Mouse (Mus musculus) heart, embryonic 12.5 days (tissue): ENCODE measurements around the gene Sdhaf3. TPM values are rescaled to one million over a fixed set of nuclear protein-coding genes. Genes with fewer than 3 reads are reported as not detected.
"Not testable (repeated sequence)": the region's sequence is repeated elsewhere in the genome, so short reads cannot be mapped to it uniquely, and the experiment has no call there.

Source experiments
- ATAC-seq: fragments of 200-750 bp; cut with Nextera tagmentation; 2 replicates; pipeline ENCODE4 v1.8.0; 2017; ENCODE audit warnings: moderate TSS enrichment, moderate library complexity; ENCODE audit not compliant: insufficient number of reproducible peaks, low FRiP score
- H3K27ac ChIP-seq: fragments of 300-500 bp; sonication (generic); 2 replicates; pipeline ENCODE4 v1.5.1; 2016; ENCODE audit warnings: mild to moderate bottlenecking, moderate library complexity; ENCODE audit not compliant: poor library complexity, severe bottlenecking
- H3K27me3 ChIP-seq: fragments of 300-500 bp; sonication (generic); replicated peaks from 2 replicates; pipeline ENCODE4 v1.6.1; 2016; ENCODE audit warnings: mild to moderate bottlenecking, moderate library complexity
- H3K36me3 ChIP-seq: fragments of 300-500 bp; sonication (generic); 2 replicates; pipeline ENCODE4 v1.6.1; 2016; ENCODE audit warnings: mild to moderate bottlenecking, moderate library complexity
- H3K4me1 ChIP-seq: fragments of 300-500 bp; sonication (generic); replicated peaks from 2 replicates; pipeline ENCODE4 v1.6.1; 2016; ENCODE audit warnings: mild to moderate bottlenecking
- H3K4me2 ChIP-seq: fragments of 300-500 bp; sonication (generic); 2 replicates; pipeline ENCODE4 v1.6.1; 2016; ENCODE audit warnings: mild to moderate bottlenecking, moderate library complexity
- H3K4me3 ChIP-seq: fragments of 300-500 bp; sonication (generic); 2 replicates; pipeline ENCODE4 v1.5.1; 2016; ENCODE audit warnings: mild to moderate bottlenecking
- H3K9ac ChIP-seq: fragments of 300-500 bp; sonication (generic); 2 replicates; pipeline ENCODE4 v1.6.1; 2016; ENCODE audit warnings: mild to moderate bottlenecking, moderate library complexity
- H3K9me3 ChIP-seq: fragments of 300-500 bp; sonication (generic); replicated peaks from 2 replicates; pipeline ENCODE4 v1.6.1; 2016; ENCODE audit warnings: mild to moderate bottlenecking, moderate library complexity
- WGBS: fragments of 180-500 bp; shearing (Covaris S2); methylation state at CpG from one replicate; pipeline ENCODE4 v1.1.7; 2016; 5-methylcytosine and 5-hydroxymethylcytosine counted together
- polyA plus RNA-seq: library from polyadenylated mRNA; unstranded; fragments of >200 nt; fragmentation: Nextera tagmentation; extraction: Ambion mirVana; gene quantifications from 2 replicates; pipeline ENCODE4 v1.2.1, GENCODE M21; 2016

Sdhaf3 gene
- polyA plus RNA-seq, 1 experiment from 2014 or later, result 5.2 TPM

DNA sequence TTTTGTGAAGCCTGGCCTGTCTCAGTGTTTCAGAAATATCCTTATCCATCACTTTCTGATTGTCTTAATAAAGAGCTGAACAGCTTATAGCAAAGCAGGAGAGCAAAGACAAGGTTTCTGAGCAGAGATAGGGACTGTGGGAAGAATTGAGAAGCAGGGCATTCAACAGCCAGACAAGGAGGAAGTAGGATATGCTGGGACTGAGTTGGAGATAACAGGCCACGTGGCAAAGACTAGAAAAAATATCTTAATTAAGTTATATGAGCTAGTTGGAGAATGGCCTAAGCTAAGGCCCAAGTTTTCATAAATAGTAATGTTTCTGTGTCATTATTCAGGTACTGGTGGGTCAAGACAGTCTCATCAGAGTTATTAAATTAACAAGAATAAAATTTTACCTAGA lies 8.2 kb upstream of the Sdhaf3 start:
- Histone ChIP-seq H3K36me3 (no peaks in the 10 kb centered on the region), H3K27me3 (no peaks in the 10 kb centered on the region), H3K4me1 (no peaks in the 10 kb centered on the region), H3K4me2 (no peak overlapping the region), H3K9ac (no peak overlapping the region), H3K4me3 (no peak overlapping the region), H3K27ac (no peak overlapping the region), H3K9me3 (no peaks in the 10 kb centered on the region)
- WGBS, result 12% methylated on average over 1 of the region's 1 CpGs
- no peak for ATAC-seq

DNA sequence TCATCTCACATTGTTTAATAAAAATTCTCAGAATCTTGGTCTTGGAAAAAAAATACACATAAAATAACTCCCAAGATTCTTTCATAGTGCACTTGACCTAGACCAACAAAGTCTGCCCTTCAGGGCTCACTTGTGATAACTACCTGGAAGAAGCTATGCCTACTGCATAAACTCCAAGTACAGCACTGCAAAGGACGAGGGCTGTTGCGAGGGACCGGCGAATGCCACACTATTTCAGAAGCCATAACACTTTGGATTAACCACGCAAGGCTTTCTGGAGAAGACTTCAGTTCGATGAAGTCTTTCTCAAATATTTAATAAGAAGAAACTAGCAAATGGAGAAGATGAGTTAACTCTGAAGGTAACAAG lies 425 bp upstream of the Sdhaf3 start:
- Histone ChIP-seq H3K4me3 (peak overlapping the region; percentile 72), H3K9me3 (no peaks in the 10 kb centered on the region), H3K4me2 (peak overlapping the region; percentile 76), H3K27ac (peak overlapping the region; percentile 47; the same call in 1 of the 2 replicates), H3K9ac (peak overlapping the region; percentile 13; the same call in 1 of the 2 replicates), H3K36me3 (no peaks in the 10 kb centered on the region), H3K4me1 (no peaks in the 10 kb centered on the region; the same call in 1 of the 2 replicates), H3K27me3 (0 out of 2 replicates have a peak, but pooled peaks cover 4% of the 10 kb centered on the region)
- no peak for ATAC-seq
- WGBS, result 50% methylated on average over 6 of the region's 6 CpGs

DNA sequence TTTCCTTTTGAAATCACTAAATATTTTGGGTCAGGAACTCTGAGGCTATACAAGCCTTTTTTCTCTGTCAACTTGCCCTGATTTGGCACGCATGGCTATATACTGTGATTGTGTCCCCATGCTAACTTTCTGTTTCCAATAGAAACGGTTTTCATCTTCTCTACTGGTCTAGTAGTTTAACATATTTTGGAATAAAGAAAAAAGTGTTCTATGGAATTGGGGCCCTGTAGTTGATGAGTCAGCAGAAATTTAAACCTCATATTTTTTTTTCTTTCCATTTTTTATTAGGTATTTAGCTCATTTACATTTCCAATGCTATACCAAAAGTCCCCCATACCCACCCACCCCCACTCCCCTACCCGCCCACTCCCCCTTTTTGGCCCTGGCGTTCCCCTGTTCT lies 3.4 kb downstream of the Sdhaf3 start:
- not testable (repeated sequence) for H3K27me3 ChIP-seq, H3K4me2 ChIP-seq, H3K27ac ChIP-seq, ATAC-seq, H3K9me3 ChIP-seq, H3K4me3 ChIP-seq, H3K4me1 ChIP-seq, H3K36me3 ChIP-seq, H3K9ac ChIP-seq
- WGBS, result 83% methylated on average over 2 of the region's 4 CpGs

DNA sequence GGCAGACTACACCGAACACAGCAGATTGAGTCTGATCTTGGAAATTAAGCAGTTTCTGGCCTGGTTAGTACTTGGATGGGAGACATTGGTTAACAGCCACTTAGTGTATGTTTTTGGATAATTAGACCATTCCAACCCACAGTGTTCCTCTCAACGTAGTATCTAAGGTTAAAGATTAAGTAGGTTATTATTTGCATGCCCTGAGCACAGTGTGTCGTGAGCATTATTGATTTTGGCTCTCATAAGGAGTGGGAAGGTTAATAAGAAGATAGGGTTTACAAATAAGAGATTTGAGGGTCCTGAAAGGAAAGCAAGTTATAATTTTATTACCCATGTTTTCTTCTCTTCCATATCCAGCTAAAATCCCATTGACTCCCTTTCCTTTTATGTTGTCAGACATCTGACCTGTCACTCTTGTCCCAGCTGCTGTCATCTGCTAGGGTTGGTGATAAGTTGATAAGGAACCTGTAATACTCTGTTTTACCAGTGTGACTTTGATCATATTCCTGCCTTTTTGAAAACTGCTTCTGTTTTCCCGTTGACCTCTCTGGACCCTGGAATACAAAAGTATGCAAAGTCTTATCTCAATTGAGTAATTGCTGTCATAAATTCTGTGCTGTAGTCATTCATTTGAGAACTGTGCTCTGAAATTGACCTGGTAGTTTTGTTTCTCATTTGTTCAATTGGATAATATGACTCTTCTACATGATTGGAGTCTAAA lies 41.6 kb downstream of the Sdhaf3 start:
- H3K4me3 ChIP-seq, result no peak overlapping the region
- no peaks in the 10 kb centered on the region for H3K4me1 ChIP-seq
- H3K27ac ChIP-seq, result no peak overlapping the region
- ATAC-seq, result no peak
- no peak overlapping the region for H3K4me2 ChIP-seq
- H3K27me3 ChIP-seq, result no peaks in the 10 kb centered on the region
- H3K9ac ChIP-seq, result no peak overlapping the region
- 68% methylated on average over 4 of the region's 4 CpGs for WGBS
- H3K36me3 ChIP-seq, result no peaks in the 10 kb centered on the region
- H3K9me3 ChIP-seq, result 0 out of 2 replicates have a peak, but pooled peaks cover 2% of the 10 kb centered on the region

DNA sequence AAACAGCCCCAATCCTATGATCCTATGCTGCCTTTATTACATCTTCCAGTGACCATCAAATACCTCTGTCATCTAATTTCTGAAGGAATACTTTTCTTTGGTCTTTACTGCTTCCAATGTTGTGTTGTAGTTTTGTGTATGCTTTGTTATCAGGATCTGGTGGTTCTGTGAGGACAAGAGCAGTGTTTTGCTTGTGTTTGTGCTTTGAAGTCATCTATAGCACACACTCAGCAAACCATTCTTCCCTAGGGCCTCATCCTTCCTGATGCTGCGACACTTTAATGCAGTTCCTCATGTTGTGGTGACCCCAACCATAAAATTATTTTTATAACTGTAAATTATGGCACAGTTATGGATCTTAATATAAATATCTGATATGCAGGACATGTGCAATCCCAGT lies 42.2 kb downstream of the Sdhaf3 start:
- Histone ChIP-seq H3K4me1 (no peaks in the 10 kb centered on the region), H3K36me3 (no peaks in the 10 kb centered on the region), H3K9me3 (0 out of 2 replicates have a peak, but pooled peaks cover 2% of the 10 kb centered on the region), H3K9ac (no peak overlapping the region), H3K27me3 (no peaks in the 10 kb centered on the region), H3K4me3 (no peak overlapping the region), H3K27ac (no peak overlapping the region), H3K4me2 (no peak overlapping the region)
- 88% methylated on average over 1 of the region's 1 CpGs for WGBS
- no peak for ATAC-seq

DNA sequence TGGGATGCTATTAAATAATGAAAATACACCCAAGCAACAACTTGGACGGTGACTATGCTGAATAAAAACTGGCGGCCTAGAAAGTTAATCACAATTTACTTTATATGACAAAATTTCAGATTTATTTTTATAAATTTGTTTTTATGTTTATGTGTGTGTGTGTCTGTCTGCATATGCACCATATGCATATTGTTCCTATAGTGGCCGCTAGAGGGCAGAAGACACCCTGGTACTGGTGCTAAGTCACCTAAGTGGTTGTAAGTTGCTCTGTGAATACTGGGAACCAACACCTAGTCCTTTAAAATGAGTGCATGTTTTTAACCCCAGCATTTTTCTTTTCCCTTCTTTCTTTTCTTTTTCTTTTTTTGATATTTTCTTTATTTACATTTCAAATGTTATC lies 43.2 kb downstream of the Sdhaf3 start:
- Histone ChIP-seq H3K4me2 (no peak overlapping the region), H3K36me3 (no peaks in the 10 kb centered on the region), H3K4me3 (no peak overlapping the region), H3K9ac (no peak overlapping the region), H3K27me3 (no peaks in the 10 kb centered on the region), H3K4me1 (no peaks in the 10 kb centered on the region), H3K27ac (no peak overlapping the region), H3K9me3 (0 out of 2 replicates have a peak, but pooled peaks cover 2% of the 10 kb centered on the region)
- ATAC-seq, result no peak
- WGBS, result 82% methylated on average over 3 of the region's 3 CpGs

DNA sequence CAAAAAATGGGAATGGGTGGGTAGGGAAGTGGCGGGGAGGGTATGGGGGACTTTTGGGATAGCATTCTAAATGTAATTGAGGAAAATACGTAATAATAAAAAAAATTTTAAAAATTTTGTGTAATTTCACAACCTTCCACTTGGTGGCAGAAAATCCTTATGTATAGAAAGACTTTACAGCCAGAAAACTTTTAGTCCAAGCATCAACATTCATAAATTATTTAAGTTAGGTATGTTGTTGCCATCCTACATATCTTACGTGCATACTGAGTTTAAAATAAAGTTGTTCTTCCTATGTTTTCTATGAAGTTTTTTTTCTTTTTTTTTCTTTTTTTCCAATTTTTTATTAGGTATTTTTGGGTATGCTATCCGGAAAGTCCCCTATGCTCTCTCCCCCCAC lies 47.3 kb downstream of the Sdhaf3 start:
- H3K4me3 ChIP-seq, result no peak overlapping the region
- no peak overlapping the region for H3K9ac ChIP-seq
- 74% methylated on average over 3 of the region's 4 CpGs for WGBS
- H3K4me1 ChIP-seq, result no peaks in the 10 kb centered on the region
- no peak overlapping the region for H3K4me2 ChIP-seq
- H3K9me3 ChIP-seq, result 0 out of 2 replicates have a peak, but pooled peaks cover 2% of the 10 kb centered on the region
- H3K27ac ChIP-seq, result no peak overlapping the region
- no peaks in the 10 kb centered on the region for H3K27me3 ChIP-seq
- ATAC-seq, result no peak
- no peaks in the 10 kb centered on the region for H3K36me3 ChIP-seq

DNA sequence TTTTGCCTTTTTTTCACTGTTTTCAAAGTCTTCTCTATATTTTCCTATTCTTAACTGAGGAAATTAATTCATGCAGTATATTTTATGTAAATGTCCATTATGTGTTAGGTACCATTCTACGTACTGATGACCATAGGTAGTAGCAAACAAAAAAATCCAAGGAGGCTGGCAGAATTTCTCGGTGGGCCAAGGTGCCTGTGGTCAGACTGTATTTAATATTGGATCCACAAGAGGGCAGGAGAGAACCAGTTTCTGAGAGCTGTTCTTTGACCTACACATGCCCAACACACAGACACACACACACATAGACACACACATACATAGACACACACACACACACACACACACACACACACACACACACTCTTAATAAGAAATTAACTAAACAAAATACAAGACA lies 48.2 kb downstream of the Sdhaf3 start:
- no peak overlapping the region for H3K4me2 ChIP-seq
- no peaks in the 10 kb centered on the region for H3K4me1 ChIP-seq
- 66% methylated on average over 2 of the region's 2 CpGs for WGBS
- no peaks in the 10 kb centered on the region for H3K27me3 ChIP-seq
- no peak overlapping the region for H3K27ac ChIP-seq
- no peaks in the 10 kb centered on the region for H3K36me3 ChIP-seq
- H3K9me3 ChIP-seq, result 0 out of 2 replicates have a peak, but pooled peaks cover 2% of the 10 kb centered on the region
- no peak for ATAC-seq
- H3K4me3 ChIP-seq, result no peak overlapping the region
- H3K9ac ChIP-seq, result no peak overlapping the region

DNA sequence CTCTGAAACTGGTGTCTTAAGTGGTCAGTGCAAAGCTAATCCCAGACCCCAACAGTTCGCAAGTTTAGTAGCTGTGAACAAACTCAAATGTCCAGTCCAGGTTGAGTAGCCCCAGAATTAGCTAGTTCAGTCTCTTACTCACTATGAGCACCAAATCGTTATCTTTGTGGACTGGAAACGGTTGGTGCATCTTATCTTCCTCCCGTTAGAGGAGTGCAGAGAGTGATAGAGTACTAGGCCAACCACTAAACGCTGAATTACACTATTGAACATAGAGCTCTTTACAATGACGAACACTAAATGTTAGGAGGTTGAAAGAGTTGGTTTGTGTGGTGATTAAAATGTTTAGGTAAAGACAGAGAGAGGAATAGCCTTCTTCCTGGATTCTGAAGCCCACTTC lies 82.3 kb downstream of the Sdhaf3 start:
- peaks cover 5% of the 10 kb centered on the region; the same call in 1 of the 2 replicates for H3K36me3 ChIP-seq
- no peak overlapping the region for H3K27ac ChIP-seq
- H3K27me3 ChIP-seq, result no peaks in the 10 kb centered on the region
- no peaks in the 10 kb centered on the region for H3K4me1 ChIP-seq
- ATAC-seq, result no peak
- no peak overlapping the region for H3K4me3 ChIP-seq
- no peaks in the 10 kb centered on the region for H3K9me3 ChIP-seq
- no peak overlapping the region for H3K4me2 ChIP-seq
- no peak overlapping the region for H3K9ac ChIP-seq
- WGBS, result 60% methylated on average over 6 of the region's 6 CpGs

DNA sequence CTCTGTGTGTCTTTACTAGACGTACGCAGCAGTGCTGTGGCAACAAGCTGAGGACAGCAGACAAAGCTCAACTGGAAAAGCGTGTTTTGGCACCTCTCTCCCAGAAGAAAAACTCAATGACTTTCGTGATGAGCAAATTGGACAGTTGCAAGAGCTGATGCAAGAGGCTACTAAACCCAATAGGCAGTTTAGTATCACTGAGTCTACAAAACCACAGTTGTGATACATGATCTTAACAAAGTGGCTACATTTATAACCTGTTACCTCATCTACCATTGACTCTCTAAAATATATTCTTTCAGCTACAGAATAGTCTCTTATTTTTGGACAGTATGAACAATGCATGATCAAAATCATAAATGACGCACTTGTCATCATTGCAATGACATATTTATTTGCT lies 83.0 kb downstream of the Sdhaf3 start:
- no peak for ATAC-seq
- WGBS, result 86% methylated on average over 5 of the region's 5 CpGs
- no peaks in the 10 kb centered on the region for H3K4me1 ChIP-seq
- H3K27me3 ChIP-seq, result no peaks in the 10 kb centered on the region
- no peak overlapping the region for H3K9ac ChIP-seq
- no peaks in the 10 kb centered on the region for H3K9me3 ChIP-seq
- H3K4me2 ChIP-seq, result no peak overlapping the region
- H3K27ac ChIP-seq, result no peak overlapping the region
- H3K36me3 ChIP-seq, result peaks cover 5% of the 10 kb centered on the region; the same call in 1 of the 2 replicates
- H3K4me3 ChIP-seq, result no peak overlapping the region

DNA sequence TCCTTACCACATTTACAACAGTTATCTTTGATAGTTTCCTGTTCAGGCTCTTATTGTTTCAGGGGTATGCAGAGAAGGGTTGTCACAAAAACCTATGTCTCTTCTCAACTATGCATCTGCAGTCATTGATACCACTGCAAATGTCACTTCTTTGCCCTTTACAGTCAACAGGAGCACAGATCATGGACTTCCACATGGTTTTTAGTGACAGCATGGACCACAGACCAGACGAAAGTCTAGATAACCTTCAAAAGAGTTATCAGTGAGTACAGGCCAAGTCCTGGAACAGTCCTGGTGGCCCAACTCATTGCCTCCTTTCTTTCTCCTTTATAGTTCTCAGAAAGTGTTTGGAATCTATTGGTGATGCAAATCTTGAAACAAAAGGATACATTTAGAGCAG lies 86.1 kb downstream of the Sdhaf3 start:
- Histone ChIP-seq H3K4me1 (no peaks in the 10 kb centered on the region), H3K4me2 (no peak overlapping the region), H3K27me3 (no peaks in the 10 kb centered on the region), H3K9me3 (no peaks in the 10 kb centered on the region), H3K4me3 (no peak overlapping the region), H3K36me3 (peaks cover 5% of the 10 kb centered on the region; the same call in 1 of the 2 replicates), H3K27ac (no peak overlapping the region), H3K9ac (no peak overlapping the region)
- ATAC-seq, result no peak
- WGBS, result 25% methylated on average over 1 of the region's 1 CpGs

DNA sequence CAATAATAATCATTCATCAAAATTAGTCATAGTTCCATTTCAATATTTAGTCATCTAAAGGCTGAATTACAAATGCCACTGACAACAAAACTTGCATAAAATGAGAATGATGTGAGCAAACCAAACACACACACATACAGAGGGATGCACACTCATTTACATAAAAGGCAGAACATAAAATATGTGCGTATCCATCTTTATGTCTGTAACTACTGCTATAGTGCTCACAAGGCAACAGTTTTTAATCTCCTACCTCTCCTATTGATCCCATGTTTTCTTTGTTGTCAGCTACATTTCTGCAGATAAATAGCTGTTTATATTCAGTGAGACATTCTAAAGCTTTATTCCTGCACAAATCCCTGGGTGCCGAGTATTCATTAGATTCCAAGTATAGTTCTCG lies 107.0 kb downstream of the Sdhaf3 start:
- no peak overlapping the region for H3K27ac ChIP-seq
- no peaks in the 10 kb centered on the region for H3K36me3 ChIP-seq
- ATAC-seq, result no peak
- 83% methylated on average over 3 of the region's 3 CpGs for WGBS
- no peaks in the 10 kb centered on the region for H3K9me3 ChIP-seq
- no peak overlapping the region for H3K9ac ChIP-seq
- no peaks in the 10 kb centered on the region for H3K4me1 ChIP-seq
- H3K27me3 ChIP-seq, result no peaks in the 10 kb centered on the region
- H3K4me3 ChIP-seq, result no peak overlapping the region
- no peak overlapping the region for H3K4me2 ChIP-seq
